ENCODE assay signal across 8 mouse cellular contexts in genomic region chr8:109416327-109417100, GRCm38 (mm10).
DNase-seq lines count a peak whose midpoint lies in the region; ATAC-seq and TF ChIP-seq lines count a peak whose summit lies in the region.
"Had no signal": no experiment of that assay in that cellular context is flagged by ENCODE, and none has a peak within 500 bp of the region (broad histone marks: within the 10 kb centered on the region; RNA-seq: fewer than 3 reads in every experiment).

No protein-coding gene starts in this region.

- 0 out of 2 replicates have a peak, but pooled peaks have one; percentile 12 for ATAC-seq in hindbrain, embryonic 16.5 days
- ATAC-seq in midbrain, embryonic 15.5 days (replicated peaks), result peak; percentile 28; the same call in 1 of the 2 replicates

- H3K4me1 ChIP-seq in hindbrain, embryonic 16.5 days (ENCODE audit: control insufficient read depth, insufficient read depth, low read depth, low read length), result peaks cover 17% of the 10 kb centered on the region
- peaks cover 37% of the 10 kb centered on the region for H3K4me1 ChIP-seq in midbrain, embryonic 15.5 days

- H3K9ac ChIP-seq in hindbrain, embryonic 16.5 days (ENCODE audit: low read depth, low read length), result peak overlapping the region; percentile 33
- peak overlapping the region; percentile 10; the same call in 1 of the 2 replicates for H3K9ac ChIP-seq in midbrain, embryonic 15.5 days
- H3K9ac ChIP-seq: limb, embryonic 15.5 days had no signal

- WGBS in hindbrain, embryonic 16.5 days, result 37% methylated on average over 17 of the region's 17 CpGs
- whole genome bisulfite sequencing in midbrain, embryonic 15.5 days, result 37% methylated on average over 17 of the region's 17 CpGs

- peak overlapping the region; percentile 79 for H3K27ac ChIP-seq in hindbrain, embryonic 16.5 days (ENCODE audit: low read depth, low read length)
- peak overlapping the region; percentile 83 for H3K27ac ChIP-seq in midbrain, embryonic 15.5 days
- H3K27ac ChIP-seq: limb, embryonic 15.5 days had no signal

- no peaks in the 10 kb centered on the region for H3K27me3 ChIP-seq in hindbrain, embryonic 16.5 days (replicated peaks; ENCODE audit: control insufficient read depth, insufficient read depth, low read length)
- no peaks in the 10 kb centered on the region for H3K27me3 ChIP-seq in midbrain, embryonic 15.5 days (replicated peaks)
- H3K27me3 ChIP-seq: limb, embryonic 15.5 days had no signal

- H3K9me3 ChIP-seq in hindbrain, embryonic 16.5 days (ENCODE audit: control insufficient read depth, low read length), result no peaks in the 10 kb centered on the region
- no peaks in the 10 kb centered on the region for H3K9me3 ChIP-seq in midbrain, embryonic 15.5 days
- H3K9me3 ChIP-seq: limb, embryonic 15.5 days had no signal

- no peak overlapping the region for H3K4me3 ChIP-seq in hindbrain, embryonic 16.5 days (ENCODE audit: low read length)
- H3K4me3 ChIP-seq in midbrain, embryonic 15.5 days, result no peak overlapping the region
- H3K4me3 ChIP-seq: limb, embryonic 15.5 days had no signal

- DNase-seq in ES-CJ7 (ENCODE audit: low read depth, low spot score), result peak; percentile 28
- DNase-seq in brain, embryonic 14.5 days (ENCODE audit: low read depth), result peak; percentile 89
- DNase-seq in liver, result no peak
- no peak for DNase-seq in kidney, postnatal 4 days
- DNase-seq in testis, postnatal 10 days (ENCODE audit: low spot score), result no peak

- TF ChIP-seq POLR2A in brain, embryonic 14.5 days (IDR thresholded peaks at IDR 0.05; ENCODE audit: borderline replicate concordance, extremely low read depth, insufficient read depth, insufficient read length, poor library complexity, severe bottlenecking), result no peak

- TF ChIP-seq CTCF in brain, embryonic 14.5 days (IDR thresholded peaks at IDR 0.05; ENCODE audit: borderline replicate concordance, extremely low read depth, insufficient read depth, insufficient read length), result no peak

- H3K4me2 ChIP-seq in hindbrain, embryonic 16.5 days (ENCODE audit: low read length), result peak overlapping the region; percentile 37
- H3K4me2 ChIP-seq in midbrain, embryonic 15.5 days, result peak overlapping the region; percentile 30
- H3K4me2 ChIP-seq: limb, embryonic 15.5 days had no signal

- no peaks in the 10 kb centered on the region for H3K36me3 ChIP-seq in hindbrain, embryonic 16.5 days (ENCODE audit: control insufficient read depth, insufficient read depth, low read length)
- no peaks in the 10 kb centered on the region for H3K36me3 ChIP-seq in midbrain, embryonic 15.5 days (replicated peaks)
- H3K36me3 ChIP-seq: limb, embryonic 15.5 days had no signal

Comparison
In these comparisons a context has a peak if more than half of its experiments do, and no peak if none do; other contexts are left out.
1. DNase-seq: peak in ES-CJ7 (single experiment) and brain, embryonic 14.5 days (single experiment); none in liver (single experiment), kidney, postnatal 4 days (0 of 2) and testis, postnatal 10 days (single experiment).